Mouse (Mus musculus) Muller cell, postnatal 12 days (primary cell): ENCODE results near the gene Gm20708.
A peak's percentile ranks its signal among the peaks of the same experiment; 100 is the strongest.

Source experiments
- DNase-seq: peaks from one replicate; pipeline ENCODE4 v3.0.0-alpha.2; 2015; ENCODE audit errors: inconsistent ontology term

Gm20708 gene

DNA sequence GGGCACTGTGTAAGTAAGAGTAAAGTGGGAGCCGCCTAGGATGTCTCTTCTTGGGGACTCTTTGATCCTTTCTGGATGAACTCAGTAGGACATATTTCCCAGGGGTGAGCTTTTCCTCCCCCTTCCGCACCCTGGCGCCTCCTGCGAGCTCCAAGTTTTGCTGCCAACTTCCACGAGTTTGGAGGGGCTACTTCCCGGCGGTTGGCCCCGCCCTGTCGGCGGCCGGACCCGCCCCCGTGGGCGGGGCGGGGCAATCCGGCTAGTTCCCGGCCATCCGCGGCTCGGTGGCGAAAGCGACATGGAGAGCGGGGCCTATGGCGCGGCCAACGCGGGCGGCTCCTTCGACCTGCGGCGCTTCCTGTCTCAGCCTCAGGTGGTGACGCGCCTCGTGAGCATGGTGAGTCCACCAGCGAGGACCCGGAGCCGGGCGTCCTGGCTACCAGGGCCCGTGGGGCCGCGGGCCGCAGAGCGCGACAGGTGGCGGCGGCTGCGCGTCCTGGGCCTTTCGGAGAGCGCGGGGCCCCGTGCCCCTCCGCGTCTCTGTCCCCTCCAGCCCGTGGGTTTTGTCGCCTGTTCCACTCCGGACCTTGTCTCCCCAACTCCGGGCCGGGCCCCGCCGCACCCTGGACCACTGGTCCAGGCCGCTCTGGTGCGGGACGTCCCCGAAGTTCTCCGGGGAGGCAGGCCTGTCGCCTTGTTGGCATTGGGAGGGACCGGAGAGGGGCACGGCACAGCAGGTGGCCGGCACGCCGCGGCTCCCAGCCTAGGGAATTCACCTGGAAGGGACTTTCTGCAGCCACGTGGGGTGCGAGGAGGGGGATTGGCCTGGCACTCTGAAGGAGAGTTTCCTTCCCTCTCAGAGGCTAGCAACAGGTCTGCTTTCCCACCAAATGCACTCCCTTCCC is at the start of gene Gm20708, which contains the start of gene Syngr2:
Gm20708 (plus strand) TSS at position 262 of the 905 bp plus-strand sequence.
Syngr2 (plus strand) TSS at position 262 of the 905 bp plus-strand sequence.
- DNase-seq: peak; percentile 87

DNA sequence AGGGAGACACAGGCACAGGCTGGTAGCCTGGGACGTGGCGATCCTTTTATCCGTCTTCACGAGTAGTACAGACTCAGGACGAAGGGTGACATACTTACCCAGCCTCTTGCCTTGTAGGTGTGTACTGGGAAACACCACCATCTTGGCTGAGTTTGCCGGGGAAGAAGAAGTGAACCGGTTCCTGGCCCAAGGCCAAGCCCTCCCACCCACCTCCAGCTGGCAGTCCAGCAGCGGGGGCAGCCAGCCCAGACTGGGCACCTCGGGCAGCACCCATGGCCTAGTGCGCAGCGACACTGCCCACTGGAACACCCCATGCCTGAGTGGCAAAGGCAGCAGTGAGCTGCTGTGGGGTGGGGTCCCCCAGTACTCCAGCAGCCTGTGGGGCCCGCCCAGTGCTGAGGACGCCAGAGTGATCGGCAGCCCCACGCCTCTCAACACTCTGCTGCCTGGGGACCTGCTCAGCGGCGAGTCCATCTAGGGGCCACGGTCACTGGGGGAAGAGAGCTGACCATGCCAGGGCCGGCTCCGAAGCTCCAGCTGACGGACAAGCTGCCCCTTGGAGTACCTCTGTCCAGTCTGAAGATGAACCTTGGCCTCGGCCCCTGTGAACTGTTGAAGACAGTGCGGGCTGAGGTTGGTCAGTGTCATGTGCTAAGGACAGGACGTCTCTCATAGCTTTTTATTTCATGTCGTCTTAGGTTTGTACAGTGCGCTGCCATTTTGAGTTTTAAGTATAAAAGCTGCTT is 48.9 kb upstream of the Gm20708 start:
- no peak for DNase-seq

DNA sequence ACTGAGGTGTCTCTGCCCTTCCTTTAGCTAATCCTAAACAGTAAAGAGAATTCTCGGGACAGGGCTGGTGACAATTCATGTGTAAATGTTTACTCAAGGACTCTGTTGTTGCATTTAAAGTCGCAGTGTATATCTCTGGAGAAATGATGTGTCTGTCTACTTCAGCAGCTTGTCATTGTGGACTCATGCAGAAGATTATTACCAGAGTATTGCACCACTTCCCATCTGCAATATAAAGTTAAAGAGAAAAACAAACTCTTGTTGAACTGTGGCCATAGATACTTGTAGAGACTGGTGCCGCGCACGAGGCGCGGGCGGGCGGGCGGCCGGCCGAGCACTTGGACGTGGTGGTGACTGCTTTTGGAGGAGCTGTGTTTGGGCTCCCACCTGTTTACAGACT is 47.7 kb upstream of the Gm20708 start:
- no peak for DNase-seq

DNA sequence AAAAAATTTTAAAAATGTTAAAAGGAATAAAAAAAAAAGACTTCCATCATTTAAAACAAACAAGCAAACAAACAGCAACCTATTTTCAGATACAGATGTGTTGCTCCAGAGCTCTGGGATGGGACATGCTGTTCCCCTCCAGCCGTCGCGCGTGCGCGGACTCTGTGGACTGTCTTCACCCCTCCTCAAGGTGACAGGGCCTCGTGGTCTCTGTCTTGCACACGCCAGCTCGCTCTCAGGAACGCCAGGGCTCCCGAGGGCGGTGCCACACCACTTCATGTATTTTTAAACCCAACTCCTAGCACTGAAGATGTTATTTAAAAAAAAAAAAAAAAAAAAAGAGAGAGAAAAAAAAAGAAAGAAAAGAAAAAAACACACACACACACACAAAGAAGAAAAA is 47.2 kb upstream of the Gm20708 start:
- no peak for DNase-seq

DNA sequence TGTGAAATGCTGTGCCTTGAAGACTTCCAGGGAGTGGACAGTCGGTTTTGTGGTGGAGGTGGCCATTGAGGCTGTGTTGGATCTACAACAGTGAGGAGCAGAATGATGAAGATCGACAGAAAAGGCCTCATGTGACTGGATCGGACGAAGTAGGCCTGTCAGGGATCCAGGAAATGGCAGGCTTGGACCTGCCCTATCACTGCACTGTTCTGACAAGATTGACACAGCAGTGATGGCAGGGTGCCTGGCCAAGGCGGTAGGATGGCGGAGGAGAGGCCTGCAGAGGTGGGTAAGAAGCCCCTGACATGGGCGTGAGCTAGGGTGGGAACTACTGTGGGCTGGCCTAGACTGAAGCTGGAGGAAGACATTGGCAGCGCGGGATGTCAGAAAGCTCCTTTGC is 45.1 kb upstream of the Gm20708 start:
- DNase-seq: no peak

DNA sequence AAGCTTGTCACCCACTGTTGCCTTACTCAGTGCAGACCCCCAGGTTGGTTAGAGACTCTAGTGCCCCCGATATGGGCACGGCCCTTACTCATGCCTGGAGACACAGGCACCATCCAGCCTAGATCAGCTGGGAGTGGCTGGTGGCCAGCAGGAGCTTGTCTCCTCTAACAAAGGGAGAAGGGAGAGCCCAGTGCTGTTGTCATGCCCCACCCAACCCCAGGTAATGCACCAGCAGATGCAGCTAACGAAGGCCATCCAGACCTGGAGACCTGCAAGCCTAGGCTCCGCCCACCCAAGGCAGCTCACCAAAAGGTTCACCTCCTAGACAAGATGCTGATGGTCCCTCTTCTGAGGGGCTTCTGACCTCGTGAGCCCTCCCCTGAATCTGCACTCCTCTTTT is 44.1 kb upstream of the Gm20708 start:
- DNase-seq: no peak

DNA sequence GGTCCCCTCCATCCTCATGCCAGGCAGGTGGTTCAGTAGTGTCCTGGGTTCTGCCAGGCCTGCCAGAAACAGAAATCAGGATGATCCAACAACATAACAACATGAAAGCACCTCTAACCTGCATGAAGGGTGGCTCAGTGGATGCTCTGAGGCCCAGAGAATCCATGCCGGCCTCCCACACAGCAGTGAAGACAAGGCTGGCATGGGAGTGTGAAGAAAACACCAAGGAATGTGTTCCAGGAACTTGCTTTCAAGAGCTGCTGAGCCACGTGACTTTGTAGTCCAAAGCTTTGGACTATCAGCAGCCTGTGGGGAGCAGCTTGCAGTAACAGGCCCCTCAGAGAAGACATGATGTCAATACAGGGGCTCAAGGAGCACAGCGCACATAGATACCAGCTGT is 43.2 kb upstream of the Gm20708 start:
- DNase-seq: no peak

DNA sequence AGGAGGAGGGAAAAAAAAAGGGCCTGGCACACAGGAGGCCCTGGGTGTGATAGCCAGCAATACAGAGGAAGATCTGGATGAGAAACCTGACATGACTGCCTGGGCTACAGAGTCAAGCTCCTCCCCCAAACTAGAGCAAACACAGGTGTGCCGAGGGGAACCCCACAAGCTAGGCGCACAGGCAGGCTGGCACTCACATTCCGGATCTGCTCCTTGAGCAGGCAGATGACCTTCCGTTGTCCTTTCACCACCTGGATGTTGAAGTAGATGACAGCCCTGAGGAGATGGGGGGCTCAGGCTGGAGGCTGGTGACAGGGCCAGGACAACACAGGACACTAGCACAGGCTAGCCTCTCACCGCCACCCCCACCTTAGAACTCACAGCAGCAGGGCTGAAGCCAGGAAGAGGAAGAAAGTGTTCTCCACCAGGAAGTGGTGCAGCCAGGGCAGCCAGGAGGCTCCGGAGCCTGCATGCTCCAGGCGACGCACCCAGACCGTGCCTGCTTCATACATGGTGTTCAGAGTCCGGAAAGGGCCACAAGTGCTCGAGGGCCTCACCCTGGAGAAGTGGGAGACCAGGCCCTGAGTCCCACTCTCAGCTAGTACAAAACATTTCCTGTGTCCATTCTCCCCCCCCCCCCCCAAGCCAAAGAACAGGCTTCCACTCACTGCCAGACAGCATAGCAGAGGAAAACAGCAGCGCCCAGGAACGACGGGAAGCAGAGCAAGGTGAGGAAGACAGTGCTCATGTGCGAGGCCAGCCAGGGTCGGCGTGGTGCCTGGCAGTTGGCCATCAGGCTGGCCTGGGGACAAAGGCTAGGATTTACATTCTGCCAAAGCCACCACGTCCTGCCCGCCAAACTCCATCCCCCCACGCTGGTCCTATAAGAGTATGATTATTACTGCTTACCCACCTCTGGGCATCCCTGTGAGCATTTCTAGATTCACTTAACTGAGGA is 40.5 kb upstream of the Gm20708 start:
- DNase-seq: no peak

DNA sequence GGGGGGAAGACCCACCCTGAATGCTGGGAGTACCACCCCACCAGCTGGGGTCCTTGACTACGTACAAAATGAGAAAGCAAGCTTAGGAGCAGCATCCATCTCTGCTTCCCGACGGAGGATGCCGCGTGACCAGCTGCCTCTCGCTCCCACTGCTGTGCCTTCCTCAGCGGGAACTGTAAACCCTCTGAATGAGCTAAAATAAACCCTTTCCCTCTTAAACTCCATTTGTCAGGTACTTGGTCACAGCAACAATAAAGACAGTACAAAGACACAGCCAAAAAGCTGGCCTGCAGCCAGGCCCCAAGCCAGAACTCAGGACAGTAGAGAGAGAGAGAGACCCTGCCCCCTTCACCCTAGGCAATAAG is 39.8 kb upstream of the Gm20708 start:
- DNase-seq: no peak

DNA sequence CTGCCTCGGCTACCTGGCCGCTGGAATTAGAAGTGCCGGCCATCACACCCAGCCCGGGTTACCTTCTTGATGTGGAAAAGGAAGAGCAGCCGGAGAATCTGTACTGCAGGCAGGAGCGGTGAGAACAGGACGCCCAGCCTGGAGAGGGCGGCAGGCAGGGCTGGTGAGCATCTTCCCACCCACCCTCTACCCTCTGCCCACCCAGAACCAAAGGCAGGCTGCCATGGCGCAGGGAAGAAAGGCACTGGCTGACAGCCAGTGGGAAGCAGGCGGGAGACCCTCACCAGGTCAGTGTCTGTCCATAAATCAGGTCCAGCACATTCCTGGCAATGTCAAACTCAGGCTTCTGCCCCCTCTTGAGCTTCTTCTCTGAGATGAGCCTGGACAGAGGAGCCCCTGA is 39.1 kb upstream of the Gm20708 start:
- no peak for DNase-seq

DNA sequence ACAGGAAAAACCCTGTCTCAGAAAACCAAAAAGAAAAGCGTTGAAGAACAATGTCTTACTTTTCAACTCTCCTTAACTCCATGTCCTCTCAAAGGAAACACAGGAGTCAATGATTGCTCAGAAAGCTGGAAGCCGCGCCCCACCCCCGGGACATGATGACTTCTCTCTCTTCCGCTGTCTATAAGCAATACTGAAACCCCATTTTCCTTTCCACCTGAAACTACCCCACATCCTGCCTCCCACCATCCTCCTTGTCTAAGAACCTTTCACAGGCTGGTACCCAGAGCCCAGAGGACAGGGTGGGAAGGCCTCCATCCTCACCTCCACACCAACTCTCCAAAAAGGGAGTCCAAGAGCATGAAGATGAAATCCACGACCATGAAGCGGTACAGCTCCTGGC is 37.1 kb upstream of the Gm20708 start:
- DNase-seq: no peak

DNA sequence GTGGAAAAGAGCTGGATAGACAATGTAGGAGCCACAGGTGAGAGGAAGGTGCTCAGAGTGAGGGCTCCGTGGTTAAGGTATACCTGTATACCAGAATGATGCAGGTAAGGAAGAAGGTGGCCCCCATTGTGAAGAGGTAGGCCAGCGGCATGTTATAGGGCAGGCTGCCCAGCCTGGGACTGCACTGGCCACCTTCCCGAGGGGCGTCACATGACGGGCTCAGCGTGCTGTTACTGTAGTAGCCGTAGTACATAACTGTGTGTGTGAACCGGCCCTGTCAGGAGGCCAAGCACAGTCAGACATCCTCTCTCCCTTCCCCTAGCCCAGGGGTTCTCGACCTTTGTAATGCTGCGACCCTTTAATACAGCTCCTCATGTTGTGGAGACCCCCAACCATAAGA is 34.5 kb upstream of the Gm20708 start:
- DNase-seq: no peak

DNA sequence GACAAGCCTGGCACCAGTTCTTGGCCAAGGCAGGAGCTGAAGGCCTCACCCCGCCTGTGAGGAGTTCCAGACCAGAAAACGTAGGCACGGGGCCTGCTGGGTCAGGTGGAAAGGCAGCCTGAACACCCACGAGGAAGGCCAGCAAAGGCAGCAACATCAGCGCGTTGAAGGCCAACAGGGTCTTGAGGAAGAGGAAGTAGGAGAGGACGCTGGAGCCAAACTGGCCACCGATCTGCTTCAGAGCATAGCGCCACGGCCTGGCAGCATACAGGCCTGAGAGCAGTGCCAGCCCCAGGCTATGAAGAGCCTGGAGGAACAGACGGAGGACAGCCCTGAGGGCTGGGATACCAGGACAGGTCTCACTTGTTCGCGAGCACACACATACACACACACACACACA is 33.9 kb upstream of the Gm20708 start:
- no peak for DNase-seq

DNA sequence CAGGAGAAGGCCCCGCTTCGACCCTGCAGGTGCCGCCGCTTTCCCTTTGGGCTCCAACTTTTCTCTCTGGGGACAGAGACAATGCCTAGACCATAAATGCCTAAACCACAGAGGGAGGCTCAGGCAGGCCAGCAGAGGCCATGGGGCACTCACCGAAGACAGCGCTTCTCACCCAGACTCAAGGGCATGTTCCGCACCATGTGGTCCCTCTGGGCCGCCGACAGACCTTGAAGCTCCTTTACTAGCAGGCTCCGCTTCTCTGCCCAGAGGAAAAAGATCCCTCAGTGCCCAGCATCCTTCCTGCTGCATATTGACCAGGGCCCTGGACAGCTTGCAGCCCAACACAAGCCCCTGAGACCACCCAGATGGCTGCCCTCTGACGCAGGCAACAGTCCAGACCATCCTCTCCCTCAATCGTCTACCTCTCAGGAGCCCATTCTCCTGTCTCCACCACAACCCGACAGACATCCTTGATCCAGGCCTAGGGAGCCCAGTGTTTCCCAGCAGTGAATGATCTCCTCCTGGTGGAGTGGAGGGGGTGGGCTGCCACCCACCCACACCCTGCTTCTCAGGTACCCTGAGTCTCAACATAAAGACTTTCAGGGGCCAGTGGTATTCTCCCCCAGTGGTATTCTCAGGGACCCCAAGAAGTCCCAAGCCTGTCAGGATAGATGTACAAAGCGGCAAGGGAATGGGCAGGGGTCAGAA is 33.2 kb upstream of the Gm20708 start:
- DNase-seq: no peak

DNA sequence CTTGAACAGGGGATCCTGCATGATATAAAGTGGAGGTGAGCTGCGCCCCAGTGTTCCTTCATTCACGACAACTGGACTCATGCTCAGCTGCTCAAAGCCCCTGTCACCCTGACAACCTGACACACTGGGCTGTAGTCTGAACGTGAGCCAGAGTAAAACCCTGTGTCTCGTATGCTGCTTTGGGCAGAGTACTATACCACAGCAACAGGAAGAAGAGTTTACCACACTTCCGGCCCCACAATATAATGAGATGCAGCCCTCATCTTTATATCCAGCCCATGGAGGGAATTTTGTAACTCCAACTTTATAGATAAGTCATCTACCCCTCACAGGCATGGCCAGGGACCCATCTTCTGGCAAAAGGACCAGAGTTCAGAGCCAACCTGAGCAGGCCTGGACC is 32.4 kb upstream of the Gm20708 start:
- no peak for DNase-seq

DNA sequence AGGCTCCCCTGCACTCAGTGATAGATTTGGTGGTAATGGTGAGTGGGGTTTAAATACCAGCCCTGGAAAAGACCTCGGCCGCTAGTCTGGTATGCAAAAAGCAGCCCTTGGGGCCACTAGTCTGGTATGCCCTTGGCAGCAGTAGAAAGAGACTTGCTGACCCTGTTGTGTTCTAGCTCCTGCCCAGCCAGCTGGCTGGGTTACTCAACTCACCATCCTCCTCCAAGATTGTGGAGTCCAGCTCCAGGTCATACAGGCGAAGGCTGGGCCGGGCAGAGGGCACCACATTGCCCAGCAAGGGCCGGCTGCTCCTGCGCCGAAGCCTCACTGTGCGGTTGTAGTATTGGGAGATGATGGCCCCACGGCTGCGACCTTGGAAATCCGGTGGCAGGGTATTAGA is 31.4 kb upstream of the Gm20708 start:
- no peak for DNase-seq

DNA sequence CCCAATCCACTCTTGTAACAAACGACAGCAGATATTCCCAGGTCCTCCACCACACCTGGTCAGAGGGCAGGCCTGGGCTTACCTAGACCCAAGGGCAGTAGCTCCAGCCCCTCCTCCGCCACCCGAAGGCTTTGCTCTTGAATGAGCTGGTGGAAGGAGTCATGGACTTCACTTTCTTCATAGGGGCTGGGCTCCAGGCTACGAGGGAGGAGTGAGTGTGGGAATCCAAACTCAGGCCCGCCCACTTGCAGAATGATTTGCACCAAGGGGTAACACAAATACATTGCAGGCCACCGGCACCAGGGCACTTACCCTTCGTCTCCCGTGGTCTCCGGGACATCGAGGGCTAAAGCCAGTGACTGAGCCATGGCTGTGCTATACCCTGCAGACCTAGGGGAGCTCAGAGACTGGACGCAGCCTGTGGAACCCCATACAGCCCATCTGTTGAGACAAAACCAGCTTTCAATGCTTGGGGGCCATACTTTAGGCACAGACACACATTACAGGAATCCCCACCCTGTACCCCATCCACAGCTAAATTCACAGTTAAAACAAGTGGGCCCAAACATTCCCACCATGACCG is 30.5 kb upstream of the Gm20708 start:
- no peak for DNase-seq

DNA sequence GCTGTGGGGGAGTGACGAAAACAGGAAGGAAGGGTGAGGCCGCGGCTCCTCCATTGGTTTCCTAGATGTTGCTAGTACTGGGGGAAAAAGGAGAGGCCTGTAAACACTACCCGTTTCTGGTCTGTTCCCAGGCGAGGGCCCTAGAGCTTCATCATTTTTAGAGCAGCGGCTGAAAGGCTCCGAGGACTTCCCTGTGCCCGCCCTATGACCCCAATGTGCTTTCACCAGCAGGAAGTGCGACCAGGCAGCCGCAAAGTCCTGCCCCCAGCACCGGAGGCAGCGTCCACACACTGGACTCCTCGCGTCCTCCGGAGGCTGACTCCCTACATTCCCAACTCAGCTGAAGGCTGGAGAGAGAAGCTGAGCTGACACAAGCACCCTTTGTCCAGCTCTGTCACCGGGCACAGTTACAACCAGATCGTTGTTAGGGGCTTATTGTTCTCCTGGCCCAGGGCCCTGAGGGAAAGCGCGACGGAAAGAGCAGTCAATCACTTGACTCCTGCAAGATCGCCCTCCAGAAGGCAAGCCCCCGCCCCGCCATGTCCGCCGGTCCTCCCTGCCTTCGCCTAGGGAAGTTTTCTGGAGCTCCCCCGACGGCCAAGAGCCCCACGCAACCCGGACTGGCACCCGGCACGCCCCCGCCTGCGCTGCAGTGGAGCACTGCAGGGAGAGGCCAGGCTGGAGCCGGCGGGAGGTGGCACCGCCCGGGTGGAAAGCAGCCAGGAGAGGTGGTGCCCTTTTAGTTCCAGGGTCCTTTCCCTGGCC is 29.9 kb upstream of the Gm20708 start:
- peak; percentile 85 for DNase-seq

DNA sequence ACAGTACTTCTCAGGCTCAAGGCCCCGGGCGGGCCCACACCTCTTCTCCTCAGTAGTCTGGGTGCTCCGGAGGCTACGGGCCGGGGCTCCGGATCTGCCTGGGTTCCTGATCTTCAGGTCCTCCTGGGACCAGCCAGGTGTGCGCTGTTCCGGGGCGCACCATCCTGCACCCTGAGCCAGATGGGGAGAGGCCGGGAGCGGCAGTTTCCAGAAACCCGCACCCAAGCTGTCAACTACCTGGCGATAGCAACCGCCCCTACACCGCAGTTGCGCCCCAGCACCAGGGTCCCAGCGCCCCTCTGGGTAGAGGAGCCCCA is 29.3 kb upstream of the Gm20708 start:
- DNase-seq: no peak

DNA sequence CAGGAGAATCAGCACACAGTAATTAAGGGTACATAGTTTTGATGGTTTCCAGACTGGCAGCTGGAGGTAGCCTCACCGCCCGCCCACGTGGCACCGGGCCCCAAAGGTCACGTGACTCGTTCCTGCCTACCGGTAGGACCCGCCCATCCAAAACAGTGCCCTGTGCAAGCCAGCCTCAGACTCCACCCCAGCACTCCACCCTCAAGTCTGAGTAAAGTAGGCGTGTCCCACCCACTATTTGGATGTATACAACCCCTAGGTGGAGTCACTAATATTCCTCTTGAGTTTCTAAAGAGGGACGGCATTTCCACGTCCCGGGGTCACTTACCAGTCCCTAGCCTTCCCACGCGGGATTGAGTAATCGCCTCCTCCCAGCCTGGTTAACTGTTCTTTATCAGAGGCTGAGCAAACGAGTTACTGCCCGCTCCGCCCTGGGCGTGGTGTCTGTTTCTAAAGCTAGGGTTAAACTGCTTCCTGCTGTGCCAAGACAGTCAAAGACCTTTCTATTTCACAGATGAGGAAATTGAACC is 28.8 kb upstream of the Gm20708 start:
- peak; percentile 88 for DNase-seq
